Mouse (Mus musculus) hindlimb bud, embryonic 11.5 days (tissue): ENCODE data around the gene Snrpn.
"Not testable (repeated sequence)": the region's sequence is repeated elsewhere in the genome, so short reads cannot be mapped to it uniquely, and the experiment has no call there.

Source experiments
- DNase-seq: peaks from one replicate; pipeline ENCODE4 v3.0.0-alpha.2; 2012; ENCODE audit warnings: low read depth, low spot score; ENCODE audit errors: extremely low spot score

Gene Snrpn

DNA sequence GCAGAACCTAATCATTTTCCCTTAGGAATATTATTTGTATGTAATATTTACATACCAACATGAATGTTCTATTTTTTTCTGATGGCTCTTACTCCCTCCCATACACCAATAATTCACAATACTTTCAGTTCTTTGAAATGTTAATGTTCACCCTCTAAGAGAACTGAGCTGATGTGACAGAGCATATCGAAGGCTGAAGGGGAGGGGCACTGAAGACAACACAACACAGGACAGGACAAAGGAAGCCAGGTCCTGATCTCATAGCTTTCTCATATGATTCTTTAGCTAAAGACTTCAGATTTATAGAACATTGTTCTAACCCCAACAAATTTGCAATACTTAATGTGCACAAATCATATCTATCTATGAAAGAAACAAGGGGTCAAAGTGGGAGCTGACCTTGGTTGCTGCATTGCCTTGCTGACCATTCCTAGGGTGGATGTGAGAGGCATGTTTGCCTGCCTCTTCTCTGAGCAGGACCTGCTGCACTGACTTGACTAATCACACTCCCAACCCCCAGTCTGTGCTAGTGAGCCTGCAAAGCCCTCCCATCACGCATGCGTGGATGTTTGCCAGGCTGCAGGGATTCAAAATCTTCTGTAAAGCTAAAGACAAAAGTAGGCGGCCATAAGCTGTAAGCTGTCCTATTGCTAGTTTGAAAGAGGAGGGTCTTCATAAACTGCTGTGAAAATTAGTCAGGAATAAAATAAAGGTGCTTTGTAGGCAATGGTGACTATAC is at the start of gene Snrpn:
Gene Snrpn (minus strand): TSS at position 478 of the 739 bp plus-strand sequence.
- DNase-seq = no peak

DNA sequence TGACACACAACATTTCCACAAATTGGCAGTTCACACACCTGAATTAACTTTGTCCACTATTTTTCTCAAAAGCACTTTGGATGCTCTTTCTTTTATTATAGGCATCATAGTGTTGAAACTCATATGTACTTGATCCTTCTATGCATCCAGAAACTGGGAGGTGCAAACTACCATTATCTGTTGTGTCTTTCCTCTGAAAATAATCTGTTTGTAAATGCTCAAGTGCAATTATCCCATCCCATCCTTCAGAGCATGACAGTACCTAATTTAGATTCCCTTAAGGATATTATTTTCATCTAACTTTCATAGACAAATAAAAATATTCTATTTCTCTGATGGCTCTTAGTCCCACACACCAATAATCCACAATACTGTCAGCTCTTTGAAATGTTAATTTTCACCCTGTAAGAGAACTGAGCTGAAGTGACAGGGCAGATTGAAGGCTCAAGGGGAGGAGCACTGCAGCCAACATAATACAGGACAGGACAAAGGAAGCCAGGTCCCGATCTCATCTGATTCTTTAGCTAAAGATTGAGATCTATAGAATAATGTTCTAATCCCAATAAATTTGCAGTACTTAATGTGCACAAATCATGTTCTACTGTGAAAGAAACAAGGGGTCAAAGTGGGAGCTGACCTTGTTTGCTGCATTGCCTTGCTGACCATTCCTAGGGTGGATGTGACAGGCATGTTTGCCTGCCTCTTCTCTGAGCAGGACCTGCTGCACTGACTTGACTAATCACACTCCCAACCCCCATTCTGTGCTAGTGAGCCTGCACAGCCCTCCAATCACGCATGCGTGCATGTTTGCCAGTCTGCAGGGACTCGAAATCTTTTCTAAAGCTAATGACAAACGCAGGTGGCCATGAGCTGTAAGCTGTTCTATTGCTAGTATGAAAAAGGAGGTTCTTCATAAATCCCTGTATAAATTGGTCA is 30.5 kb upstream of the Snrpn start:
- DNase-seq = no peak

DNA sequence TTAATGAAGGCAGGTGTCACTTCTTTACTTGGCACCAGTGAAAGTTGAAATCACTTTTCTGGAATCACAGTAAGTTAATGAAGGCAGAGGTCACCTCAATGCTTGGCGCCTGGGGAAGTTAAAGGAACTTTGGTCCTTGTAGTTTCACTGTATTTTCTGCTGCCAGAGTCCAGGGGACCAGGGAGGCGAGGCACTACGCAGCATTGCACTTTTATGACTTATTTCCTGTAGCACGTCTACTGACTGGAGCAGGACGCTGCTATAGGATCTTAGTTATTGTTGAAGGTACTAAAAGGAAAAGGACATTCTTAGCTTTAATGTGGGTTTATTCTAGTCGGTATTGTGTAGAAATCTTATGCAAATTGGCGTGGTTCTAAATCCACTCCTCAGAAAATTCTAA is 14.7 kb downstream of the Snrpn start:
- no peak for DNase-seq

DNA sequence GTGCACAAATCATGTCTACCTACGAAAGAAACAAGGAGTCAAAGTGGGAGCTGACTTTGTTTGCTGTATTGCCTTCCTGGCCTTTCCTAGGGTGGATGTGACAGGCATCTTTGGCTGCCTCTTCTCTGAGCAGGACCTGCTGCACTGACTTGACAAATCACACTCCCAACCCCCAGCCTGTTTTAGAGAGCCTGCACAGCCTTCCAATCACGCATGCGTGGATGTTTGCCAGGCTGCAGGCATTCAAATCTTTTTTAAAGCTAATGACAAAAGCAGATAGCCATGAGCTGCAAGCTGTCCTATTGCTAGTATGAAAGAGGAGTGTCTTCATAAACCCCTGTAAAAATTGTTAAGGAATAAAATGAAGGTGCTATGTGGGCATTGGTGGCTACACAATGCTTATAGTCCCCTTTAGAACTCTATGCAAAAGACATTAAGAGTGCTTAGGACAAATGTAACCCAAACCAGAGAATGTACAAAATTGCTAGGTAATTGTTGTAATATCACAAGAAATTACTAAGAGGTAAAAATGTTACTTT is 16.9 kb downstream of the Snrpn start:
- not testable (repeated sequence) for DNase-seq

DNA sequence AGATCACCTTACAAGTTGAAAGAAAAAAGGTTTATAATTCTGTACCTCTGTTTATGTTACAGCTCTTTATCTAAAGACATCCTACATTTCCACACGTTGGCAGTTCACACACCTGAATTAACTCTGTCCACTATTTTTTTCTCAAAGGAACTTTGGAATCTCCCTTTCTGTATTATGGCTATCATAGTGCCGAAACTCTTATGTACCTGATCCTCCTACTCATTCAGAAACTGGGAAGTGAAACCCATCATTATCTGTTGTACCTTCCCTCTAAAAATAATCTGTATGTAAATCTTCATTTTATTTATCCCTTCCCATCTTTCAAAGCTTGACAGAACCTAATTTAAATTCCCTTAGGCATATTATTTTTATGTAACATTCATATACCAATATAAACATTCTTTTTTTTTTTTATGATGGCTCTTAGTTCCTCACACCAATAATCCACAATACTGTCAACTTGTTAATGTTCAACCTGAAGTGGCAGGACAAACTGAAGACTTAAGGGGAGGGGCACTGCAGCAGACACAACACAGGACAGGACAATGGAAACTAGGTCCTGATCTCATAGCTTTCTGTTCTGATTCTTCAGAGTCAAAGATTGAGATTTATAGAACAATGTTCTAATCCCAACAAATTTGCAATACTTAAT is 17.5 kb downstream of the Snrpn start:
- no peak for DNase-seq

DNA sequence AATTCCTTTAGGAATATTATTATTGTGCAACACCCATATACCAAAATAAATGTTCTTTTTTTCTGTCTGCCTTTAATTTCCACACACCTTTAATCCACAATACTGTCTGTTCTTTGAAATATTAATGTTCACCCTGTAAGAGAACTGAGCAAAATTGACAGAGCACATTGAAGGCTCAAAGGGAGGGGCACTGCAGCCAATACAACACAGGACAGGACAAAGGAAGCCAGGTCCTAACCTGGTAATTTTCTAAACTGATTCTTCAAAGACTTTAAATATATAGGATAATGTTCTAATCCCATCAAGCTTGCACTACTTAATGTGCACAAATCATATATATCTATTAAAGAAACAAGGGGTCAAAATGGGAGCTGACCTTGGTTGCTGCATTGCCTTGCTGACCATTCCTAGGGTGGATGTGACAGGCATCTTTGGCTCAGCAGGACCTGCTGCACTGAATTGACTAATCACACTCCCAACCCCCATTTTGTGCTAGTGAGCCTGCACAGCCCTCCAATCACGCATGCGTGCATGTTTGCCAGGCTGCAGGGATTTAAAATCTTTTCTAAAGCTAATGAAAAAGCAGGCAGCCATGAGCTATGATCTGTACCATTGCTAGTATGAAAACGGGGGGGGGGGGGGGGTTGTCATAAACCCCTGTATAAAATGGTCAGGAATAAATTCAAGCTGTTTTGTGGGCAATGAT is 42.7 kb downstream of the Snrpn start:
- no peak for DNase-seq

DNA sequence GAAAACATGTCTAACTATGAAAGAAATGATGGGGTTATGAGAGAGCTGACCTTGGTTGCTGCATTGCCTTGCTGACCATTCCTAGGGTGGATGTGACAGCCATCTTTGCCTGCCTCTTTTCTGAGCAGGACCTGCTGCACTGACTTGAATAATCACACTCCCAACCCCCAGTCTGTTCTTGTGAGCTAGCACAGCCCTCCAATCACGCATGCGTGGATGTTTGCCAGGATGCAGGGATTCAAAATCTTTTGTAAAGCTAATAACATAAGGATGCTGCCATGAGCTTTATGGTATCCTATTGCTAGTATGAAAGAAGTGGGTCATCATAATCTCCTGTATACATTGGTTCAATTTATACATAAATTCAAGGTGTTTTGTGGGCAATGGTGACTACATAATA is 63.7 kb downstream of the Snrpn start:
- DNase-seq = no peak

DNA sequence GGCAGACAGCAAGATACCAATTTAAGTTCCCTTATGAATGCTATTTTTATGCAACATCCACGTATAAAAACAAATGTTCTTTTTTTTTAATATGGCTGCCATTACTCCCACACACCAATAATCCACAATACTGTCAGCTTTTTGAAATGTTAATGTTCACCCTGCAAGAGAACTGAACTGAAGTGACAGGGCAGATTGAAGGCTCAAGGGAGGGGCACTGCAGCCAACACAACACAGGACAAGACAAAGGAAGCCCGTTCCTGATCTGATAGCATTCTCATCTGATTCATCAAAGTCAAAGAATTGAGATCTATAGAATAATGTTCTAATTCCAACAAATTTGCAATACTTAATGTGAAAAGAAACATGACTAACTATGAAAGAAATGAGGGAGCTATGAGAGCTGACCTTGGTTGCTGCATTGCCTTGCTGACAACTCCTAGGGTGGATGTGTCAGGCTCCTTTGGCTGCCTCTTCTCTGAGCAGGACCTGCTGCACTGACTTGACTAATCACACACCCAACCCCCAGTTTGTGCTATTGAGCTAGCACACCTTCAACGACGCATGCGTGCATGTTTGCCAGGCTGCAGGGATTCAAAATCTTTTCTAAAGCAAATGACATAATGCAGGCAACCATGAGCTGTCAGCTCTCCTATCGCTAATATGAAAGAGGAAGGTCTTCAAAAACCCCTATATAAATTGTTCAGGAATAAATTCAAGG is 92.4 kb downstream of the Snrpn start:
- no peak for DNase-seq

DNA sequence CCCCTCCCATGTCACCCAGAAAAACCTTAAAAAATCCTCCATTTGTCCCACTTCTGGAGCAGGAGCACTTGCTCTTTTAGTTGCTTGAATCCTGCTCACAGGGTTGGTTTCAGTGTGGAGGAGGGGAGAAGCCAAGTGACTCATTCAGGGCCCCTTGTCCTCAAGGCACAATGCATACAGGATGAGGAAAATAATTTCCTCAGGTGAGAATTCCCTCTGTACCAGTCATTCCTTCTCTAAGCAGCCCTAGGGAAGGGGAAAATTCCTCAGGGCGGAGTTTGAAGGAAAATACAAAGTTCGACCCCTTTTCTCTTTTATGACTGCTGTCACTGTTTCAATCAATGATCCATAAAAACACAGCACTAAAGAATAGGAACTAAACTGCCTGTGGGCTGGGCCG is 126.8 kb downstream of the Snrpn start:
- DNase-seq = no peak

DNA sequence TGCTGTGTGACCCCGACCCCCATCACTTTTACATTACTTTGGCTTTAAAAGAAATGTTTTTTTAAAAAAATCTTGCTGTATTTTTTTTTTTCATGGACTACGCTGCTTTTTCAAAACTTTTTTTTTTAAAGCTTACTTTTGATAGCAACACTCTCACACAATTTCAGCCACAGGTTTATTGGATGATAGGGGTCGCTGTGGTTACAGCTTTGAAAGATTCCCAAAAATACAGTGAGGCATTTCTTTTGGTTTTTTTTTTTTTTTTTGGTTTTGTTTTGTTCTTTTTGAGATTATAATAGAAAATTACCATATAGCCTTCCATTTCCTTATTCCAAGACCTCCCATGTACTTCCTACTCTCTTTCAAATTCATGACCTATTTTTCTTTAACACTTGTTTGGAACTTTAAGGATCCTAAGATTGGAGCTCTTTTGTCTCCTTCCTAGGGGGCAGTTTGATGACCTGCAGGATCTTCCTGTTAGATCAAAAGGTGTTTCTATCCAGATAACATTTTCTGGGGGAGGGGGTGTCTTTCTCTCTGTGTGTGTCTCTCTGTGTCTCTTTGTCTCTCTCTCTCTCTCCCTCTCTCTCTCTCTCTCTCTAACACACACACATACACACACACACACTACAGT is 132.2 kb downstream of the Snrpn start:
- no peak for DNase-seq

DNA sequence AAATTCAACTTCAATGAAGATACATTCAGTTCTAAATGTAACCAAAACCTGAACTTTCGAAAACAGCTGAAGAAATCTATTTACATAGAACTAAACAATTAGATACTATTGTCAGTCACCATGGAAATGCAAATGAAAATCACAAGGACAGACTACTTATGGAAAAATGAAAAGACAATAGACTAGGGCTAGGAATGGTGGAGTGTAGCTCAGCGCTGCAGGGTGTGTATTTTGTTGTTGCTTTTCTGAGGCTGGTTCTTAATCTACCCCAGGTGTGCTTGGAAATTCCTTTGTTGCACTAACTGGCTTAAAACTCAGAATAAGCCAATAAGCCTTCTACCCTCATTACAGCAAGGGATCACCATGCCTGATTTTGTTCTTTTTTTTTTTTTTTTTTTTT is 133.8 kb downstream of the Snrpn start:
- no peak for DNase-seq

DNA sequence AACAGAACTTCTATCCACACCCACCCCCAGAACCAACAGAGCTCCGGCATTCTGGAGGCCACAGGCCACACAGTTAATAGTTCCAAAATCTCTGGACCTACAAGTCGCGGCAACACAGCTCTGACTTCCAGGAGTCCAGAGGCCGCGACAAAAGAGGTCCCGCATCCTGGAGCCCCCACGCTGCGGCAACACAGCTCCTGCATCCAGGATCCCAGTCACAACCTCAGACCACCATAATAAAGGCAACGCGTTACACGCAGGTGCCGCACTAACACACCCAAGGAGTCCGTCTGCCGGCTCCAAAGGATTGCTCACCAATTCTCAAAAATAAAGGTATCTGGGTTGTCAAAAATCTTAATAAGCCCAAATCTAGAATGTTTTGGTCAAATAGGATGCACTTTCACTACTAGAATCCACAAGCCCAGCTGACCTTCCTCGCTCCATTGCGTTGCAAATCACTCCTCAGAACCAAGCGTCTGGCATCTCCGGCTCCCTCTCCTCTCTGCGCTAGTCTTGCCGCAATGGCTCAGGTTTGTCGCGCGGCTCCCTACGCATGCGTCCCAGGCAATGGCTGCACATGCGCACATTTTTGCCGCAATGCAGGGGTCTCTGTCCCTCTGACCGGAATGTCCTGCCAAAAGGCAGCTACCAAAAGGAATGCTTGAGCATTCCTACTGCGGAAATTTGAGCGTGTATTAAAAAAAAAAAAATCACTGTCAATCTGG is 135.3 kb downstream of the Snrpn start, which contains the start of the genes Snurf and Gm38393:
Gene Snurf (minus strand): TSS at position 444 of the 725 bp plus-strand sequence.
Gene Gm38393 (minus strand): TSS at position 459 of the 725 bp plus-strand sequence.
- no peak for DNase-seq

DNA sequence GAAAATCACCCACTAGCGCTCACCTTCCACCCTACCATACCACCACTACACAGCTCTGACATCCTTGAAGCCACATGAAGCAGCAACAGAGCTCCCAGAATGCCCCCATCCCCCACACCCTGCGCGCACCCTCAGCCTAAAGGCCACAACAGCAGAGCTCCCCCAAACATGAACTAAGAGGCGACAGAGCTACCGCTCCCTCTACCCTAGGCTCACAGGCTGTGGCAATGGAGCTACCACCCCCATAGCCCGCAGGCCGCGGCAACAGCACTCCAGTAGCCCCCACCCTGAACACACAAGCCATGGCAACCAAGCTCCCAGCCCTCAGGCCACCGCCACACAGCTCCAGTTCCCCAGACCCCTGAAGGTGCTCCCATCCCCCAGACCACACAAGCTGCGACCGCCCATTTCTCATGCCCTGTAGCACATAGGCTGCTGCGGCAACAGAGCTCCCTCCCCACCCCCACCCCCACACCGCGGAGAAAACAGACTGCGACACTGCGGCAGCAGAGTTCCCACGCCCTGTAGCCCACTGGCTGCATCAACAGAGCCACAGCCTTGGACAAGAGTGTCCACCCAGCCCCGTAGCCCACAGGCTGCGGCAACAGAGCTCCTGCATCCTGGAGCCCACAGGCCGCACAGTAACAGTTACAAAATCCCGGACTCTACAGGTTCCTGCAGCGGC is 136.0 kb downstream of the Snrpn start:
- DNase-seq = no peak

DNA sequence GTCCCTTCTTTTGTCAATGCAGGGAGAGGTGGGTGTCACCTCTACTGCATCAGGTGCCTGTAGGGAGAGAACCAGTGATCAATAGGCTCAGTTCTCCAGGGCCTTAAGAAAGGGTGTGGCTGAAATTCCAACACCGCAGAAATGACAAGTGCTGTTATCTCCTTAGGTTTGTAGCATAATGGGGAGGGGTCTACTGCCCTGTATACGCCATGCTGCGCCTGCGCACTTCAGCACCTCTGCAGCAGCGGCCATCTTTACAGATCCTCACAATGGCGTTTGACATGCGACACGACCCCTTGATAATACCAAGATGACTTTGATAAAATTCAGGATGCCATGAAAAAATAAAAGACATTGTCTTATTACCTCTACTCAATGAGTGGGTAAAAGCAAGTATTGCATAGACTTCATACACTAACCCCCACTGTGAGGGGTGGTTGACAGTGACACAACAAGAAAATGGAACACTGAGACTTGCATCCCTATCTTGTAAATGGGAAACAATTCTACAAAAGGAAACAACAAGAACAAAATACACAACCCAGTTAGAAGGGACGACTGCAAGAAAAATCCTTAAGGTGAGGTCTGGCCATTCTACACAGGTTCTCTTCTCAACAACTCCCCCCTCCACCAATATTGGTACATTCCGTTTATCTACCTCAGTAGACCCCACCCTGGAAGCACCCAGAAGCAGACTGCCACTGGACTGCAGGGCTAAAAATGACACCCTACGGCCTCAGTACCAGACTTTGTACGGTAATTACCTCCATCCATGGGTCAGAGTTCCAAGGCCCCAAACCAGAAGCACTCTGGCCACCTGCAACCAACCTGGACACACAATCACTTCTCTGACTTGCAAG is 136.8 kb downstream of the Snrpn start:
- DNase-seq = no peak

DNA sequence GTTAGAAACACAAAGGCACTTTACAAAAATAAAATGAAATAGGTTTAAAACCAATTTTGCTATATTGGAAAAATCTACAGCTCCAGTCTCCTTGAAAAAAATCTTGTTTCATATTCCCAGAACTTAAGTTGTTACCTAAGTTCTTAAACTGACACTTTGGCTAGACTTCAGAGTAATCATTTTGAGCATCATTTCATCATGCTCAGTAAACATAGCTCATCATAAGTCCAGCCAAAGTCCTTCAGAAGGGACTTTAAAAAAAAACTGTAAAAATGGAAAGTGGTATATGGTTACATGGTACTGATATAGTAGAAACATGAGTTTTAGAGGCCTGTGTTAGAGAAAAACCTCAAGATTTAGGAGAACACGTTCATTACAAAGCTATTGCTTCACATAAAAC is 161.4 kb downstream of the Snrpn start:
- DNase-seq = no peak
